Mouse (Mus musculus): ENCODE data around the gene Dbx1. TPM values are rescaled to one million over a fixed set of nuclear protein-coding genes. Genes with fewer than 3 reads are reported as not detected.

Gene Dbx1
- polyA plus RNA-seq (2014; fragmentation: Illumina TruSeq; extraction: RNeasy Lipid Tissue Mini Kit (QIAGEN cat#74804); ENCODE audit: low read depth, low replicate concordance), result not detected

GRCm38 (mm10) chr7:49636491-49637115 lies at the start of gene Dbx1:
TSS of gene Dbx1 (minus strand) at chr7:49636849.

Other genes starting within 250 kb of the Dbx1 start
- gene Htatip2, start 122.3 kb upstream of the Dbx1 start, polyA plus RNA-seq (2014; fragmentation: Illumina TruSeq; extraction: RNeasy Lipid Tissue Mini Kit (QIAGEN cat#74804); ENCODE audit: low read depth, low replicate concordance), result 15.5 TPM
- 9.0 TPM for gene Prmt3, start 141.5 kb upstream of the Dbx1 start, polyA plus RNA-seq (2014; fragmentation: Illumina TruSeq; extraction: RNeasy Lipid Tissue Mini Kit (QIAGEN cat#74804); ENCODE audit: low read depth, low replicate concordance)

Measured in liver, adult 10 weeks (tissue).